Mouse (Mus musculus): ENCODE data around the gene Nop2.

- TF ChIP-seq EP300 (optimal IDR thresholded peaks at IDR 0.05) (no peak), CTCF (IDR thresholded peaks at IDR 0.05; ENCODE audit: low read depth) (no peak)
These were observed 22.0 kb downstream of the Nop2 start for GRCm38 (mm10) chr6:125153682-125154081.

All from stomach, postnatal 0 days (tissue).